Mouse (Mus musculus) ES-Bruce4 (cell line): ENCODE results near the gene Vsig10.

Experiments used
- CTCF ChIP-seq: IDR thresholded peaks from one replicate; pipeline ENCODE4 v1.8.1; 2011; ENCODE audit warnings: low read depth, low read length
- EP300 ChIP-seq: IDR thresholded peaks from 2 replicates; pipeline ENCODE4 v1.6.1; 2011; ENCODE audit warnings: low read depth, low read length; ENCODE audit not compliant: insufficient read depth
- POLR2A ChIP-seq: IDR thresholded peaks from one replicate; pipeline ENCODE4 v1.8.1; 2011; ENCODE audit warnings: low read length; ENCODE audit not compliant: insufficient read depth

- no peak for TF ChIP-seq CTCF
- no peak for TF ChIP-seq POLR2A
- no peak for TF ChIP-seq EP300
Measured at GRCm38 (mm10) chr5:117370592-117370991, 51.7 kb downstream of the Vsig10 start.
